Mouse (Mus musculus) testis, adult 2 months (tissue): ENCODE measurements around the gene Npff.

Experiments used
- CTCF ChIP-seq: fragments of 200-500 bp; IDR thresholded peaks from 2 replicates; pipeline ENCODE4 v1.5.1; 2012; ENCODE audit warnings: low read depth, mild to moderate bottlenecking, inconsistent platforms, low read length, moderate library complexity; ENCODE audit not compliant: control insufficient read depth, insufficient read depth, insufficient replicate concordance
- POLR2A ChIP-seq: fragments of 200-500 bp; IDR thresholded peaks from 2 replicates; pipeline ENCODE4 v1.6.1; 2012; ENCODE audit warnings: low read depth, mild to moderate bottlenecking, inconsistent platforms, low read length, moderate library complexity; ENCODE audit not compliant: control insufficient read depth

DNA sequence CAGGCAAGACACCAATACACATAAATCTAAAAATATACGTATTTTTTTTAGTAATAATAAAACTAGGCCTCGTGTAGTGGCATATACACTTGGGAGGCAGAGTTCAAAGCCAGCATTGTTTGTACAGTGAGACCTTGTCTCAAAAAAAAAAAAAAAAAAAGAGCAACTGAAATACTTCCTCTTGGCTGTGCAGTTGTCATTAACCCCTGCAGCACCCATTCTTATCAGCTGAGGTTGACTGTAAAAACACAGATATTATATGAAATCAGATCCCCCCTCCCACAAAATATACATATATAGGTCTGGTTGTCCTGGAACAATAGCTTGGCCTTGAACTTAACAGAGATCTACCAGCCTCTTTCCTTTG lies 18.3 kb downstream of the Npff start:
- TF ChIP-seq POLR2A = no peak
- TF ChIP-seq CTCF = no peak
